Mouse (Mus musculus) heart, postnatal 10 days (tissue): ENCODE results near the gene Ttc9. TPM values are rescaled to one million over a fixed set of nuclear protein-coding genes. Genes with fewer than 3 reads are reported as not detected.

Source experiments
- DNase-seq, 2 experiments: peaks; one replicate each; pipeline ENCODE4 v3.0.0; 2021
- intact Hi-C: fragments of 180-260 bp; cut with DNase I; formaldehyde crosslinking; loops from one replicate; pipeline ENCODE4 v1.15.1; 2025
- total RNA-seq, 2 experiments: library from RNA; stranded (reverse); gene quantifications; 2 replicates each; pipeline ENCODE4 v1.2.3; 2021

The Ttc9 gene
- total RNA-seq, 2 experiments from 2014 or later: 5.0 to 5.7 TPM

GRCm38 (mm10) chr12:81712618-81713017, 81.6 kb downstream of the Ttc9 start:
- intact Hi-C loops: no loop called here

More at GRCm38 (mm10) chr12:81712618-81713017, 81.6 kb downstream of the Ttc9 start:
- no peak for DNase-seq

Other genes starting within 250 kb of the Ttc9 start
- under 1 TPM; 0.74 to 0.89 TPM for gene Adam4, start 209.3 kb upstream of the Ttc9 start, total RNA-seq
- gene Cox16, start 146.1 kb upstream of the Ttc9 start, total RNA-seq: 10 to 100 TPM; 65.3 to 68.3 TPM
- gene Gm20498, start 98.3 kb upstream of the Ttc9 start, total RNA-seq: 10 to 100 TPM; 35.8 to 42.6 TPM
- 10 to 100 TPM; 35.9 to 43.0 TPM for gene Synj2bp, start 98.3 kb upstream of the Ttc9 start, total RNA-seq
- gene Adam21, start 62.8 kb upstream of the Ttc9 start, total RNA-seq: under 1 TPM; 0.07 to 0.14 TPM
- 10 to 100 TPM; 16.5 to 19.7 TPM for gene Med6, start 36.2 kb upstream of the Ttc9 start, total RNA-seq
- gene Map3k9, start 149.9 kb downstream of the Ttc9 start, total RNA-seq: under 1 TPM; 0.26 to 0.45 TPM
- gene Pcnx, start 228.8 kb downstream of the Ttc9 start, total RNA-seq: 10 to 100 TPM; 79.2 to 79.6 TPM